Mouse (Mus musculus): ENCODE results near the gene Sh3bp2.

DNA sequence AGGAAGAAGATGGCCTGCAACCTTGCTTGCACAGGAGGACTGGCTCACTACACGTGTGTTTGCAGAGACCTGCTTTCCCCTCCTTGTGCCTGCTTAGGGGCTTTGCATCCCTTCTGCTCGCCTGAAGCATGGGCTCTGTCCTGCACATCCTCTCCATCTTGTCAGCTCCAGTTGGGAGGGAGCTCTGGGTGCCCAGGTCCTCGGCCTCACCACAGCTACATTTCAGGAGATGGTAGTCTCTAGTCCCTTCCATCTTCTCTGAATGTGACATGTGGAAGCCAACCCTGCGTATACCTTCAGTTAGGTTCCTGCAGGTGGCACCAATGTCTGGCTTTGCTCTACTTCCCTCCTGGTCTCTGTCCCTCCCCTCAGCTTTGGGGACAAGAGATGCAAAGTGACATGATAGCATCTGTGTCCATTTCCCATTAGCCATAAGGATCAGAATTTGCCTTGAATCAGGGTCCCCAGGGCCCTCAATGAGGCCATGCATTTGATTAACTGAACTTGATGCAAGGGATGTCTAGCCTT lies 1.6 kb upstream of the Sh3bp2 start:
- TF ChIP-seq CTCF (IDR thresholded peaks at IDR 0.05; ENCODE audit: extremely low read depth, insufficient read length, insufficient replicate concordance, low read depth, low read length) (no peak), POLR2A (IDR thresholded peaks at IDR 0.05; ENCODE audit: low read depth, low read length) (no peak)

Data from small intestine, adult 2 months (tissue).